Mouse (Mus musculus) limb, embryonic 15.5 days (tissue): ENCODE data around the gene Gm9507. TPM values are rescaled to one million over a fixed set of nuclear protein-coding genes. Genes with fewer than 3 reads are reported as not detected.

Experiments
- polyA plus RNA-seq: library from polyadenylated mRNA; unstranded; fragments of >200 nt; fragmentation: Nextera tagmentation; extraction: Ambion mirVana; gene quantifications from 2 replicates; pipeline ENCODE4 v1.2.1, GENCODE M21; 2015

Gm9507 gene
- polyA plus RNA-seq, 1 experiment from 2014 or later: not detected

Other genes with a start within 250 kb of the Gm9507 start
- 145 and 158 TPM in 2 replicates for gene Pttg1ip, start 230.1 kb downstream of the Gm9507 start, polyA plus RNA-seq
- 343 and 347 TPM in 2 replicates for gene Sumo3, start 205.7 kb downstream of the Gm9507 start, polyA plus RNA-seq
- 1.3 and 1.8 TPM in 2 replicates for gene Gm49325, start 205.6 kb downstream of the Gm9507 start, polyA plus RNA-seq
- 99.8 and 127 TPM in 2 replicates for gene Ube2g2, start 189.6 kb downstream of the Gm9507 start, polyA plus RNA-seq
- gene Tspear, start 125.3 kb downstream of the Gm9507 start, polyA plus RNA-seq: 2.1 and 2.8 TPM in 2 replicates
- gene Gm19402, start 121.1 kb downstream of the Gm9507 start, polyA plus RNA-seq: not detected in 2 replicates
- not detected in 2 replicates for gene Gm9508, start 114.6 kb downstream of the Gm9507 start, polyA plus RNA-seq
- not detected in 2 replicates for gene Gm10272, start 105.2 kb downstream of the Gm9507 start, polyA plus RNA-seq
- 1.2 and 1.4 TPM in 2 replicates for gene Gm10024, start 100.4 kb downstream of the Gm9507 start, polyA plus RNA-seq
- not detected in 2 replicates for gene Gm10142, start 96.0 kb downstream of the Gm9507 start, polyA plus RNA-seq
- 0.29 TPM in 1 of 2 replicates, not detected in the other for gene Krtap12-1, start 91.2 kb downstream of the Gm9507 start, polyA plus RNA-seq
- not detected in 2 replicates for gene Gm10100, start 85.4 kb downstream of the Gm9507 start, polyA plus RNA-seq
- gene Gm18596, start 69.2 kb downstream of the Gm9507 start, polyA plus RNA-seq: not detected in 2 replicates
- not detected in 2 replicates for gene Gm9736, start 60.5 kb downstream of the Gm9507 start, polyA plus RNA-seq
- not detected in 2 replicates for gene Gm3233, start 52.2 kb downstream of the Gm9507 start, polyA plus RNA-seq
- gene Gm3238, start 40.5 kb downstream of the Gm9507 start, polyA plus RNA-seq: not detected in 2 replicates
- gene Gm7138, start 34.9 kb downstream of the Gm9507 start, polyA plus RNA-seq: not detected in 2 replicates
- not detected in 2 replicates for gene Gm3250, start 29.3 kb downstream of the Gm9507 start, polyA plus RNA-seq
- not detected in 2 replicates for gene Gm7137, start 23.6 kb downstream of the Gm9507 start, polyA plus RNA-seq
- gene Gm9639, start 16.8 kb downstream of the Gm9507 start, polyA plus RNA-seq: not detected in 2 replicates
- not detected in 2 replicates for gene Gm19668, start 12.7 kb downstream of the Gm9507 start, polyA plus RNA-seq
- gene Gm2696, start 2.8 kb upstream of the Gm9507 start, polyA plus RNA-seq: not detected in 2 replicates
- not detected in 2 replicates for gene Krtap10-4, start 15.3 kb upstream of the Gm9507 start, polyA plus RNA-seq
- 0.17 TPM in 1 of 2 replicates, not detected in the other for gene Krtap10-10, start 24.1 kb upstream of the Gm9507 start, polyA plus RNA-seq
- gene Gm36176, start 35.0 kb upstream of the Gm9507 start, polyA plus RNA-seq: not detected in 2 replicates
- gene Gm10318, start 41.0 kb upstream of the Gm9507 start, polyA plus RNA-seq: not detected in 2 replicates
- not detected in 2 replicates for gene Gm3285, start 50.1 kb upstream of the Gm9507 start, polyA plus RNA-seq
- gene Lrrc3, start 90.7 kb upstream of the Gm9507 start, polyA plus RNA-seq: 3.8 and 4.0 TPM in 2 replicates
- 0.50 and 0.51 TPM in 2 replicates for gene Trpm2, start 158.7 kb upstream of the Gm9507 start, polyA plus RNA-seq
- 23.7 and 24.2 TPM in 2 replicates for gene 1810043G02Rik, start 166.7 kb upstream of the Gm9507 start, polyA plus RNA-seq
- gene Pfkl, start 198.2 kb upstream of the Gm9507 start, polyA plus RNA-seq: 164 and 168 TPM in 2 replicates
- 0.58 TPM in 2 replicates for gene Dnmt3l, start 230.1 kb upstream of the Gm9507 start, polyA plus RNA-seq
- 0.28 and 0.29 TPM in 2 replicates for gene Aire, start 231.8 kb upstream of the Gm9507 start, polyA plus RNA-seq